Mouse (Mus musculus): ENCODE measurements around the gene Slc25a13. TPM values are rescaled to one million over a fixed set of nuclear protein-coding genes. Genes with fewer than 3 reads are reported as not detected.

The Slc25a13 gene
- polyA plus RNA-seq, 1 experiment: 5.2 TPM

GRCm38 (mm10) chr6:6186468-6186867 is 30.5 kb downstream of the Slc25a13 start:
- no peak for TF ChIP-seq GATA1 (IDR thresholded peaks at IDR 0.05; ENCODE audit: low read length)

- no peak for TF ChIP-seq GATA1 (IDR thresholded peaks at IDR 0.05; ENCODE audit: low read length)
Observed at GRCm38 (mm10) chr6:6185735-6186068, 31.3 kb downstream of the Slc25a13 start.

GRCm38 (mm10) chr6:6184921-6185734 is 31.8 kb downstream of the Slc25a13 start:
- TF ChIP-seq GATA1 (IDR thresholded peaks at IDR 0.05; ENCODE audit: low read length): no peak

- TF ChIP-seq GATA1 (IDR thresholded peaks at IDR 0.05; ENCODE audit: low read length): no peak
Observed at GRCm38 (mm10) chr6:6183601-6184000, 33.4 kb downstream of the Slc25a13 start.

GRCm38 (mm10) chr6:6182191-6182590 is 34.8 kb downstream of the Slc25a13 start:
- no peak for TF ChIP-seq GATA1 (IDR thresholded peaks at IDR 0.05; ENCODE audit: low read length)

- no peak for TF ChIP-seq GATA1 (IDR thresholded peaks at IDR 0.05; ENCODE audit: low read length)
Observed at GRCm38 (mm10) chr6:6175350-6175971, 41.5 kb downstream of the Slc25a13 start.

GRCm38 (mm10) chr6:6173935-6174561 is 42.9 kb downstream of the Slc25a13 start:
- TF ChIP-seq GATA1 (IDR thresholded peaks at IDR 0.05; ENCODE audit: low read length): no peak

GRCm38 (mm10) chr6:6173166-6173934 is 43.6 kb downstream of the Slc25a13 start:
- TF ChIP-seq GATA1 (IDR thresholded peaks at IDR 0.05; ENCODE audit: low read length): no peak

- TF ChIP-seq GATA1 (IDR thresholded peaks at IDR 0.05; ENCODE audit: low read length): no peak
Observed at GRCm38 (mm10) chr6:6168566-6169134, 48.3 kb downstream of the Slc25a13 start.

- no peak for TF ChIP-seq GATA1 (IDR thresholded peaks at IDR 0.05; ENCODE audit: low read length)
Observed at GRCm38 (mm10) chr6:6167339-6168126, 49.4 kb downstream of the Slc25a13 start.

- no peak for TF ChIP-seq GATA1 (IDR thresholded peaks at IDR 0.05; ENCODE audit: low read length)
Observed at GRCm38 (mm10) chr6:6162993-6163623, 53.9 kb downstream of the Slc25a13 start.

- TF ChIP-seq GATA1 (IDR thresholded peaks at IDR 0.05; ENCODE audit: low read length): no peak
Observed at GRCm38 (mm10) chr6:6162146-6162545, 54.8 kb downstream of the Slc25a13 start.

- TF ChIP-seq GATA1 (IDR thresholded peaks at IDR 0.05; ENCODE audit: low read length): no peak
Observed at GRCm38 (mm10) chr6:6160645-6161426, 56.1 kb downstream of the Slc25a13 start.

All from G1E-ER4 (cell line).